Mouse (Mus musculus): ENCODE results near the gene Tcf12. TPM values are rescaled to one million over a fixed set of nuclear protein-coding genes. Genes with fewer than 3 reads are reported as not detected.

The Tcf12 gene
- total RNA-seq, 2 experiments from 2014 or later: 38.9 to 48.0 TPM

GRCm38 (mm10) chr9:72125442-72125841 lies 13.8 kb upstream of the Tcf12 start:
- no peak for TF ChIP-seq CTCF (IDR thresholded peaks at IDR 0.05)
- intact Hi-C loops (cut with DNase I): no loop called here
- H3K27ac ChIP-seq: no peak overlapping the region
- no peak for DNase-seq (ENCODE audit: extremely low spot score in 1 of 2, low spot score in 2 of 2)
- H3K4me3 ChIP-seq: no peak overlapping the region

- TF ChIP-seq CTCF (IDR thresholded peaks at IDR 0.05): no peak
- Histone ChIP-seq H3K27ac (no peak overlapping the region), H3K4me3 (no peak overlapping the region)
- no peak for DNase-seq (ENCODE audit: extremely low spot score in 1 of 2, low spot score in 2 of 2)
- intact Hi-C loops (cut with DNase I): loop anchor here (10.0 kb wide), 1 partner anchor 284 kb away; no protein-coding TSS in a partner anchor
Measured at GRCm38 (mm10) chr9:72118490-72118889, 6.8 kb upstream of the Tcf12 start.

- no peak for TF ChIP-seq CTCF (IDR thresholded peaks at IDR 0.05)
- Histone ChIP-seq H3K4me3 (peak overlapping the region; percentile 97), H3K27ac (peak overlapping the region; percentile 94)
- intact Hi-C loops (cut with DNase I): loop anchor here (1.0 to 10.0 kb wide), 5 partner anchors 22 to 276 kb away; partner anchors contain the start of gene Zfp280d
- peak; percentile 61 to 70 for DNase-seq (ENCODE audit: extremely low spot score in 1 of 2, low spot score in 2 of 2)
Measured at GRCm38 (mm10) chr9:72111004-72111621, 558 bp downstream of the Tcf12 start.

GRCm38 (mm10) chr9:72110627-72111003 lies 1.1 kb downstream of the Tcf12 start:
- peak overlapping the region; percentile 97 for H3K4me3 ChIP-seq
- TF ChIP-seq CTCF (IDR thresholded peaks at IDR 0.05): no peak
- DNase-seq (ENCODE audit: extremely low spot score in 1 of 2, low spot score in 2 of 2): peak in 1 of 2 experiments; percentile 24

GRCm38 (mm10) chr9:72103471-72103870 lies 8.2 kb downstream of the Tcf12 start:
- no peak for DNase-seq (ENCODE audit: extremely low spot score in 1 of 2, low spot score in 2 of 2)
- Histone ChIP-seq H3K4me3 (no peak overlapping the region), H3K27ac (no peak overlapping the region)
- no peak for TF ChIP-seq CTCF (IDR thresholded peaks at IDR 0.05)
- intact Hi-C loops (cut with DNase I): no loop called here

More at GRCm38 (mm10) chr9:72110627-72111003, 1.1 kb downstream of the Tcf12 start:
- intact Hi-C loops (cut with DNase I): loop anchor here (1.0 to 10.0 kb wide), 5 partner anchors 23 to 276 kb away; partner anchors contain the start of gene Zfp280d
- H3K27ac ChIP-seq: peak overlapping the region; percentile 94

GRCm38 (mm10) chr9:72099945-72100685 lies 11.6 kb downstream of the Tcf12 start:
- intact Hi-C loops (cut with DNase I): no loop called here
- no peak for DNase-seq (ENCODE audit: extremely low spot score in 1 of 2, low spot score in 2 of 2)
- no peak for TF ChIP-seq CTCF (IDR thresholded peaks at IDR 0.05)
- H3K4me3 ChIP-seq: no peak overlapping the region
- H3K27ac ChIP-seq: no peak overlapping the region

- Histone ChIP-seq H3K4me3 (no peak overlapping the region), H3K27ac (no peak overlapping the region)
- no peak for TF ChIP-seq CTCF (IDR thresholded peaks at IDR 0.05)
- intact Hi-C loops (cut with DNase I): no loop called here
- no peak for DNase-seq (ENCODE audit: extremely low spot score in 1 of 2, low spot score in 2 of 2)
Measured at GRCm38 (mm10) chr9:72098056-72098455, 13.6 kb downstream of the Tcf12 start.

- intact Hi-C loops (cut with DNase I): no loop called here
- DNase-seq (ENCODE audit: extremely low spot score in 1 of 2, low spot score in 2 of 2): no peak
- Histone ChIP-seq H3K27ac (no peak overlapping the region), H3K4me3 (no peak overlapping the region)
- no peak for TF ChIP-seq CTCF (IDR thresholded peaks at IDR 0.05)
Measured at GRCm38 (mm10) chr9:72097083-72097482, 14.6 kb downstream of the Tcf12 start.

- intact Hi-C loops (cut with DNase I): no loop called here
- DNase-seq (ENCODE audit: extremely low spot score in 1 of 2, low spot score in 2 of 2): no peak
- TF ChIP-seq CTCF (IDR thresholded peaks at IDR 0.05): no peak; the same call in none of the 2 replicates
- no peak overlapping the region for H3K27ac ChIP-seq
- no peak overlapping the region for H3K4me3 ChIP-seq
Measured at GRCm38 (mm10) chr9:72094675-72095074, 17.0 kb downstream of the Tcf12 start.

GRCm38 (mm10) chr9:72092191-72092590 lies 19.5 kb downstream of the Tcf12 start:
- intact Hi-C loops (cut with DNase I): no loop called here
- DNase-seq (ENCODE audit: extremely low spot score in 1 of 2, low spot score in 2 of 2): no peak
- no peak for TF ChIP-seq CTCF (IDR thresholded peaks at IDR 0.05)
- no peak overlapping the region for H3K4me3 ChIP-seq
- no peak overlapping the region for H3K27ac ChIP-seq

- intact Hi-C loops (cut with DNase I): no loop called here
- H3K27ac ChIP-seq: no peak overlapping the region
- DNase-seq (ENCODE audit: extremely low spot score in 1 of 2, low spot score in 2 of 2): no peak
- H3K4me3 ChIP-seq: no peak overlapping the region
- TF ChIP-seq CTCF (IDR thresholded peaks at IDR 0.05): no peak
Measured at GRCm38 (mm10) chr9:72088893-72089611, 22.6 kb downstream of the Tcf12 start.

- intact Hi-C loops (cut with DNase I): no loop called here
- Histone ChIP-seq H3K27ac (peak overlapping the region; percentile 60), H3K4me3 (no peak overlapping the region)
- DNase-seq (ENCODE audit: extremely low spot score in 1 of 2, low spot score in 2 of 2): no peak
- TF ChIP-seq CTCF (IDR thresholded peaks at IDR 0.05): no peak
Measured at GRCm38 (mm10) chr9:72085017-72085416, 26.7 kb downstream of the Tcf12 start.

Data from left cerebral cortex, adult 2 months (tissue).